13 mouse cellular contexts compared by ENCODE assay signal in genomic region chr7:112121866-112122500, GRCm38 (mm10). TPM values are rescaled to one million over a fixed set of nuclear protein-coding genes. Genes with fewer than 3 reads are reported as not detected.
DNase-seq lines count a peak whose midpoint lies in the region; ATAC-seq and TF ChIP-seq lines count a peak whose summit lies in the region.
"Had no signal": no experiment of that assay in that cellular context is flagged by ENCODE, and none has a peak within 500 bp of the region (broad histone marks: within the 10 kb centered on the region; RNA-seq: fewer than 3 reads in every experiment).

No protein-coding gene starts in this region.

- no peak overlapping the region for H3K4me3 ChIP-seq in limb, embryonic 13.5 days
- no peak overlapping the region for H3K4me3 ChIP-seq in lung, adult 2 months (replicated peaks; ENCODE audit: extremely low read depth, low read depth, low read length)
- H3K4me3 ChIP-seq: liver, embryonic 15.5 days; neural tube, embryonic 13.5 days had no signal

- DNase-seq in cerebellum, postnatal 4 days (ENCODE audit: low spot score in 2 of 2): no peak
- DNase-seq in left cerebral cortex, postnatal 4 days: peak; percentile 60
- no peak for DNase-seq in left cerebral cortex, adult 9 months (ENCODE audit: low spot score in 2 of 2)
- DNase-seq in embryo, embryonic 9.5 days (ENCODE audit: extremely low spot score): peak; percentile 9
- DNase-seq in lung, adult 2 months: no peak
- DNase-seq in right cerebral cortex, postnatal 25 days: no peak
- DNase-seq: heart, postnatal 10 days; kidney, adult 11 months; right cerebral cortex, postnatal 4 days had no signal

- peaks cover 40% of the 10 kb centered on the region for H3K4me1 ChIP-seq in limb, embryonic 13.5 days
- no peaks in the 10 kb centered on the region for H3K4me1 ChIP-seq in lung, adult 2 months (ENCODE audit: control insufficient read depth, insufficient read depth, low read length)
- H3K4me1 ChIP-seq: liver, embryonic 15.5 days had no signal

- H3K27ac ChIP-seq in limb, embryonic 13.5 days: peak overlapping the region; percentile 6; the same call in 1 of the 2 replicates
- H3K27ac ChIP-seq: liver, embryonic 15.5 days; neural tube, embryonic 13.5 days had no signal

- TF ChIP-seq CTCF in lung, adult 2 months (IDR thresholded peaks at IDR 0.05; ENCODE audit: insufficient read depth, low read length): no peak

- H3K27me3 ChIP-seq in limb, embryonic 13.5 days: no peaks in the 10 kb centered on the region
- H3K27me3 ChIP-seq: liver, embryonic 15.5 days; neural tube, embryonic 13.5 days had no signal

- no peaks in the 10 kb centered on the region for H3K9me3 ChIP-seq in limb, embryonic 13.5 days
- H3K9me3 ChIP-seq: liver, embryonic 15.5 days; neural tube, embryonic 13.5 days had no signal

- TF ChIP-seq POLR2A in lung, adult 2 months (IDR thresholded peaks at IDR 0.05; ENCODE audit: borderline replicate concordance, extremely low read depth, low read depth, low read length): no peak

- H3K4me2 ChIP-seq in limb, embryonic 13.5 days (replicated peaks): no peak overlapping the region
- H3K4me2 ChIP-seq: liver, embryonic 15.5 days; neural tube, embryonic 13.5 days had no signal

- WGBS in limb, embryonic 13.5 days: 52% methylated on average over 11 of the region's 11 CpGs
- WGBS in lung, adult 2 months: 77% methylated on average over 11 of the region's 11 CpGs

- intact Hi-C loops in left cerebral cortex, postnatal 4 days (cut with DNase I): no loop called here

- H3K36me3 ChIP-seq in limb, embryonic 13.5 days: peaks cover 27% of the 10 kb centered on the region
- H3K36me3 ChIP-seq: liver, embryonic 15.5 days; neural tube, embryonic 13.5 days had no signal

- peak; percentile 77 for ATAC-seq in cerebellum, adult (ENCODE audit: insufficient number of reproducible peaks, low FRiP score, low TSS enrichment)
- ATAC-seq in limb, embryonic 13.5 days (ENCODE audit: low FRiP score, low read depth): peak; percentile 14; the same call in 1 of the 2 replicates

- no peak overlapping the region for H3K9ac ChIP-seq in limb, embryonic 13.5 days
- H3K9ac ChIP-seq: liver, embryonic 15.5 days; neural tube, embryonic 13.5 days had no signal

RNA-seq across cellular contexts. Expression of gene Dkk3, which starts 36.9 kb away (rescaled TPM):
- 10 to 100 TPM; 58.4 to 59.0 TPM for total RNA-seq in left cerebral cortex, postnatal 4 days (2021)
- 41.3 and 45.4 TPM in 2 replicates for polyA plus RNA-seq in limb, embryonic 13.5 days (2015; fragmentation: Nextera tagmentation; extraction: Ambion mirVana)
- 28.3 and 32.3 TPM in 2 replicates for polyA plus RNA-seq in lung, adult 2 months (2012; rRNA removed)

Comparison
In these comparisons a context has a peak if more than half of its experiments do, and no peak if none do; other contexts are left out.
1. DNase-seq: peak in left cerebral cortex, postnatal 4 days (single experiment) and embryo, embryonic 9.5 days (single experiment); none in cerebellum, postnatal 4 days (0 of 2), left cerebral cortex, adult 9 months (0 of 2), lung, adult 2 months (single experiment) and right cerebral cortex, postnatal 25 days (single experiment).